Mouse (Mus musculus) bone marrow, adult 2 months (tissue): Measurements from ENCODE around the gene Tmem38b. TPM values are rescaled to one million over a fixed set of nuclear protein-coding genes. Genes with fewer than 3 reads are reported as not detected.

ENCODE experiments used
- H3K27ac ChIP-seq: fragments of 200-500 bp; 2 replicates; pipeline ENCODE4 v1.5.1; 2012; ENCODE audit warnings: low read depth, mild to moderate bottlenecking, control low read depth, inconsistent platforms, low read length; ENCODE audit not compliant: control insufficient read depth, poor library complexity, insufficient read depth
- H3K4me1 ChIP-seq: fragments of 200-500 bp; 2 replicates; pipeline ENCODE4 v1.6.1; 2011; ENCODE audit warnings: low read length; ENCODE audit not compliant: control insufficient read depth, insufficient read depth
- H3K4me3 ChIP-seq: fragments of 200-500 bp; replicated peaks from 2 replicates; pipeline ENCODE3; 2011; ENCODE audit warnings: mild to moderate bottlenecking, low read depth, low read length, control low read depth; ENCODE audit not compliant: control insufficient read depth
- CTCF ChIP-seq: fragments of 200-500 bp; IDR thresholded peaks from 2 replicates; pipeline ENCODE4 v1.5.1; 2011; ENCODE audit warnings: low read length, control low read depth; ENCODE audit not compliant: control insufficient read depth, insufficient read depth
- POLR2A ChIP-seq: fragments of 200-500 bp; IDR thresholded peaks from 2 replicates; pipeline ENCODE4 v1.6.1; 2011; ENCODE audit warnings: low read depth, mild to moderate bottlenecking, control low read depth, low read length, borderline replicate concordance; ENCODE audit not compliant: control insufficient read depth
- WGBS: fragments of 180-500 bp; shearing (Covaris S2); methylation state at CpG from one replicate; pipeline ENCODE4 v1.1.7; 2018; 5-methylcytosine and 5-hydroxymethylcytosine counted together
- polyA plus RNA-seq: library from polyadenylated mRNA; stranded (reverse); fragments of >200 nt; gene quantifications from 2 replicates; pipeline ENCODE4 v1.2.4, GENCODE M21; 2011; ENCODE audit warnings: low replicate concordance; ENCODE audit not compliant: missing spikeins, insufficient read depth, insufficient read length

Tmem38b gene
- polyA plus RNA-seq, 1 experiment = 3.8 TPM

GRCm38 (mm10) chr4:53907071-53907470 lies 81.2 kb downstream of the Tmem38b start:
- Histone ChIP-seq H3K4me1 (no peaks in the 10 kb centered on the region), H3K27ac (no peak overlapping the region), H3K4me3 (no peak overlapping the region)
- TF ChIP-seq POLR2A (no peak), CTCF (no peak)
- 79% methylated on average over 3 of the region's 3 CpGs for WGBS

Other genes with a start within 250 kb of the Tmem38b start
- gene Fsd1l, start 194.6 kb upstream of the Tmem38b start, polyA plus RNA-seq = 1.5 and 1.7 TPM in 2 replicates
- 1.2 and 1.7 TPM in 2 replicates for gene Fktn, start 112.0 kb upstream of the Tmem38b start, polyA plus RNA-seq
- gene Tal2, start 46.3 kb upstream of the Tmem38b start, polyA plus RNA-seq = not detected in 2 replicates